Mouse (Mus musculus): Measurements from ENCODE around the gene Olfr1112.
"Not testable (repeated sequence)": the region's sequence is repeated elsewhere in the genome, so short reads cannot be mapped to it uniquely, and the experiment has no call there.

Olfr1112 gene

DNA sequence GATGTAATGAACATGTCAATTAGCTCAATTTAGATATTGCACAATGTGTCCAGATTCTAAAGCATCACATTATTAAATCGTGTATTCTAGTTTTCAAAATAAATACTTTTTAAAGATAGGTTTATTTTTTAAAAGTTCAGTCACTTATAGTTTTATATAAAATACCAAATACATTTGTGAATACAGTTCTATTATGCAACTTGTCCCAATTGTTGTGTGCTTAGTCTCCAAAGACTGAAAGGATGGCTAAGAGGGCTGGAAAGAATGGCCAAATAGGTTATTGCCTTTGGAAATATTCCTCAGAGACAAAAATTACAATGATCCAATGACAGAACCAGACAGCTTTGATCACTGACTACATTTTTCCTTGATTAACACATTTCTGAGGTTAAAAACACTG is at the start of gene Olfr1112:
TSS of gene Olfr1112 (plus strand) at position 301 of the 400 bp plus-strand sequence.
- no peak for DNase-seq (ENCODE audit: low read depth, low spot score)

DNA sequence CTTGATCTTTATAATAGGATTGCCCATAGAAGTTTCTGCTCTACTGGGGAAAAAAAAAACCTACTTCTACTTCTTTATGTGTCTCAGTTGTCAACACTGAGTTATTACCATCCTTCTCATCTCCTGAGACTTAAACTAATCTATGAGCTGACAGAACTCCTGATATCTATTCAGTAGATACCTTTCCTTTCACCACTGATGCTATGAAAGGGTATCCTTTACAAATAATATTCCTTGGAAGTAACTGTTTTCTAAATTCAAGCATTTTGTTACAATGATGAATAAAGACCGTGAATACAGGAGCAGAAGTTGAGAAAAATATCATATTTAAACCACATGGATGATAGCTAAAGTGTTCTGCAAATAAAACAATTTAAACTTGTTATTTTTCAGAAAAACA is 47.4 kb upstream of the Olfr1112 start, which contains the start of gene Olfr1110:
TSS of gene Olfr1110 (minus strand) at position 101 of the 400 bp plus-strand sequence.
- no peak for DNase-seq (ENCODE audit: low read depth, low spot score)

DNA sequence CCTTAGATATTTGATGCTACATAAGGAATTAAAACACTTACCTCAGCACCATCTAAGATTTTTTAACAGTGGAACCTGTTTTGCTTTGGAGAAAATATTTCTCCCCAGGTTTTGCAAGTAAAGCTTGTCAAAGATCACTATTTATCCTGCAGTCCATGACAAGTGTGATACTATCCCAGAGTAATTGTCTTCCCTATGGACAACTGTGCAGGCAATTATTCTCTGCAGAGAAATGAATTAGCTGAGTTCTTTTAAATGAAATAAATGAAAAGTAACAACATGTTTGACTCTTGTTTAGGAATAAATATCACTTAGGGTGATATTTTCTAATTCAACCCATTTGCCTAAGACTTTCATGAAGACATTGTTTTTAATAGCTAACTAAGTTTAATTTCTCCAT is 35.1 kb upstream of the Olfr1112 start, which contains the start of gene Olfr1111:
TSS of gene Olfr1111 (minus strand) at position 101 of the 400 bp plus-strand sequence.
- no peak for DNase-seq (ENCODE audit: low read depth, low spot score)

DNA sequence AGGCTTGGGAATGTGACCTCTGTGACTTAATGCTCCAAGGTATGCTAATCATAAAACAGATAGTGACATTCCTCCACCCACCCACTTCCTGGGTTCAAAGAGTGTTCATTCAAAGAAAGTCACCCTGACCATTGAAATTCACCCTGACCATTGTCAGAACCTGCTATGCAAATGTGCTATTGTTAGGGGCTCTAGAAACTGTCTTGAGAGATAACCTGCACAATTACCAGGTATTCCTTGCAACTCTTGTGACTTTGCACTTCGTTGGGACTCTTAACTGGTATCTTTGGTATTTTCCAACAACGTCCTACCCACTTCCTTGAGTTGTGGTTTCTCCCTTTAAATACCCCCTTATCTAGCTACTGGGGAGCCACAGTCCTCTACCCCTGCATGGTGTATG is 19.9 kb upstream of the Olfr1112 start:
- not testable (repeated sequence) for DNase-seq (ENCODE audit: low read depth, low spot score)

DNA sequence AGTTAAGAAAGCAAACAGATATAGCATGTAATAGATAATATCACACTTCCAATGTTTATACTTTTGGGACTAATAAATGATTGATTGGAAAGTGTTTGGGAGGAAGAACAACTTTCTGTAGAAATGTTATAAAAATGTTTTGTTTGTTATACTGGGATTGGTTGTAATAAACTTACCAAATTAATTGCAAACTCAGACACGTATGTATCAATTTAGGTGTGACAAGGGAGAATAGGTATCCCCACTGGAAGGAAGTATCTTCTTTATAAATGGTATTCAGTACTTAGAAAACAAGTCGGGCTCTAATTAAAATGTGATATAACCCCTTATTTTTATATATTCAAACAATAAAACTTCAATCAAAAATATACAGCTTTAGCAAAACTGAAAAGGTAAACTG is 21.1 kb downstream of the Olfr1112 start, which contains the start of gene Olfr1113:
TSS of gene Olfr1113 (plus strand) at position 301 of the 400 bp plus-strand sequence.
- no peak for DNase-seq (ENCODE audit: low read depth, low spot score)

Data from retina, adult 2 months (tissue).